Mouse (Mus musculus) lung, postnatal 25 days (tissue): ENCODE data around the gene Ift122.

ENCODE experiments used
- DNase-seq: peaks from one replicate; pipeline ENCODE4 v3.0.0; 2022; ENCODE audit warnings: low spot score

Ift122 gene

GRCm38 (mm10) chr6:115959151-115959691, 106.0 kb downstream of the Ift122 start:
- peak; percentile 90 for DNase-seq

DNA sequence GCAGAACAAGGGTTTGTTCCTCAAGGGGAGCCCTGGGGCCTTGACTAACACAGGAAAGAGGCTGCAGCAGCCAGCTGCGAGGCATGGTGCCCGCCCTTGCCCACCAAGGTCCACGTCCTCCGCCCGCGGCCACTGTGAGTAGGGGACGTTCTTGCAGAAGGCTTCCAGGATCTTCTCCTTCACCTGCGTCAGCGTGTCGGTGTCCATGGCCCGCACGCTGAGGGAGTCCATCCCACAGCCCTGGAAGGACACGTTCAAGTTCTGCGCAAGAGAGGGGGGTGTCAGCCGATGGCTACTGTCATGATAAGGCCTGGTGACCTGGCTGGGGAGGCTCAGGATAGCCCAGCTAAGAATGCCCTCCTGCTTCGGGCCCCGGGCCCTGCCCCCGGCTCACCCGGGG, 107.1 kb downstream of the Ift122 start:
- DNase-seq: no peak

DNA sequence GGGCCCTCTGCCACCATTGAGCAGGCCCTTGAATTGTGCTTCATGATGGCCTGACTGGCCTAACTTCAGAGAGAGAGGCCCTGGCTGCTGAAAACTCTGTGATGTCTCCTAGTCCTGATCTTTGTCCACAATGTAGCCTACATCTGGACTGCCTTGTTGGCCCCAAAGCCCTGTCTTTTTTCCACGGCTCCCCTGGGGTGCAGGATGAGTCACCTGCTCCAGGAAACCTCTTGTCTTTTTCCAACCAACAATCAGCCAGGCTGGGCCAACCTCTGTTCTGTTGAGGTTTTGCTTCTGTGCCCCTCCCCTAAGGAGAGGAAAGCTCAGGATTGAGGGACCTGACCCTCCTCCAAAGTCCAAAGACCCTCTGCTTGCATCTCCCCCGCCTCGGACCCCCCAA, 108.5 kb downstream of the Ift122 start:
- DNase-seq: no peak

- DNase-seq: no peak
Measured at GRCm38 (mm10) chr6:115962439-115963085, 109.3 kb downstream of the Ift122 start.

DNA sequence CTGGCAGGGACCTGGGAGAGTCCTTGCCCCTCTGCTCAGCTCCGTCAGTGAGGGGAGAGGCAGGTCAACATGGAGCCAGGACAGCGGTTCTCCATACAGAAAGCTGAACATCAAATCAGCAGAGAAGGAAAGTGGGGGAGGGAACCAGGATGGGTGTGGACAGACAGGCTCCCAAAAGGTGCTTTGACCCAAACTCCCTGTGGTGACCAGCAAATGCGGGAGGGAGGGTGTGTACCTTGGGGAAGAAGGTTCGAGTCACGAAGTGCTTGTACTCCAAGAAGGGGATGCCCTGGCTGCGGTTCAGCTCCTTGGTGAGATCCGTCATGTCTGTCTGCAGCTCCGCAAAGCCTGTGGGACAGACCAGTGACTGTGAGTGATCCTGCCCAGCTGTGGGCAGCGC, 110.4 kb downstream of the Ift122 start:
- DNase-seq: no peak

GRCm38 (mm10) chr6:115966227-115966966, 113.1 kb downstream of the Ift122 start:
- DNase-seq: no peak

DNA sequence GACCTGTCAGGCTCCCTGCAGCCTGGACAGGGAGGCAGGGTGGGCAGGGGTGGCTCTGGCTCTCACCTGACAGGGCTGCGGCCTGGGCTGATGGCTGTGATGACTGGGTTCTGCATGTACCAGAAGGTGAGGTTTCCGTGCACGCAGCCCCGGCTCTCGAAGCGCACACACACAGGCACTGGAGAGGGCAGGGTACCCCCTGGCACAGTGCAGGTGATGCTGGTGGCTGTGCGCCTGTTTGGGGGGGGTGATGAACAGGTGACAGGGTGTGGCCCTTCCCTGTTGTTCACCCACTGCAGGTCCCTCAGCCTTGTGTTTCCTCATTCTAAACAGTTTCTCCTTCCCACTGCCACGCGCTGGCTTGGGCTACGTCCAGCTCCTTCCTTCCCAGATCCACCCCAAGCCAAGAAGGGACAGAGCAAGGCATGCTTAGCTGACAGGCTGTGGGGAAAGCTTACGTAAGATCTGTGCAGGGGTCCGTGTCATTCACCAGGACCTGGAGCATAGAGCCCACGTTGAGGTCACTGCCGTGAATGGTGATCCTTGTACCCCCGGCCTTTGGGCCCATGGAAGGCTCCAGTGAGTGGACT, 114.1 kb downstream of the Ift122 start:
- no peak for DNase-seq

DNA sequence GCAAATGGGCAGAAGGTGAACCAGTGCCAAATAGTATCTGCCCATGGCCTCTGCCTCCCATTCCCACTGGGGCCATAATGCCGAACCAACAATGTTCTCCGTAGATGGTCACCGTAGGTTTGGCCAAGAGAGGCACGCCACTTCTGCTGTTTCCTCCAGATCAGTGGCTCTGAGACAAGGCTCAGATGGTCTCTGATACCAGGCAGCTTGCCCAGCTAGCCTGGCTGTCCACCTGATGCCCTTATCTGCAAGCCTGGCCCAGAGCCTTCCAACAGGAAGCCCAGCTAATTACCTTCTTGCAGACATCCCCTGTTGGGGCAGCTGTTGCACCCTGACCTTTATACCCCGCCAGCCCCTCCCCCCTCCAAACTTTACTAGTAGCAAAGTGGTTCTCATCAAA, 114.8 kb downstream of the Ift122 start:
- no peak for DNase-seq

DNA sequence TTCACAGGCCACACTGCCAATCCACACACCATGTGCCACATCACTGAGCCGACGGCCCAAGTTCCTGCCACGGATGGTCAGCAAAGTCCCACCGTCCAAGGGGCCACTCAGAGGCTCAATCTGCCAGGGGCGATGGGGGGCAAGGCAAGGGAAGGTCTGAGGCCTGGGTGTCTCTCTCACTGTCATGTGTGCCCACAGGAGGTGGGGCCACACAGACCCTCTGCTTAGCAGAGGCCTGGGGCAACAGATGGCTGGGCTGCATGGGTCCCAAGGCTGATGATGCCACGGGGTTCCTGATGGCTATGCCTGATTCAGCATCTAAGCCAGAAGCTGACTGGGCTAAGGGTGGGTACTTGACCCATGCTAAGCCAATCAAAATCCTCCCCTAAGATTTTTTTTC, 115.4 kb downstream of the Ift122 start:
- no peak for DNase-seq

DNA sequence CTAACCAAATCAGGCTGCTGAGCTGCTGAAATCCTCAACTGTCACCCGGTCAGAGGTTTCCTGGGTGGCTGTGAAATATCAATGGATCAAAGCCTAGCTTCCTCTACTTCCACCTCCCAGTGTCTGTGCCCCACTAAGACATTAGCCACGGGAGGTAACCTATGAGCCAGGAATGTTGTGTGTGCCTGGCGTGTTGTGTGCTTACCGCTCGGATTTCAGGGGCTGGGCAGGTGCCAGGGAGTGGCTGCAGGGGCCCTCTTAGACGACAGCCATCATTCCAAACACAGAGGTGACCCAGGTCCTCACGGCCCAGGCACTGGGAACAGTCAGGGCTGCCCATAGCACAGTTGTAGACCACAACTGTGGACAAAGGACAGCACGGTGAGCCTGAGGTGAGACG, 115.8 kb downstream of the Ift122 start:
- no peak for DNase-seq

GRCm38 (mm10) chr6:115969952-115970351, 116.7 kb downstream of the Ift122 start:
- DNase-seq: no peak

DNA sequence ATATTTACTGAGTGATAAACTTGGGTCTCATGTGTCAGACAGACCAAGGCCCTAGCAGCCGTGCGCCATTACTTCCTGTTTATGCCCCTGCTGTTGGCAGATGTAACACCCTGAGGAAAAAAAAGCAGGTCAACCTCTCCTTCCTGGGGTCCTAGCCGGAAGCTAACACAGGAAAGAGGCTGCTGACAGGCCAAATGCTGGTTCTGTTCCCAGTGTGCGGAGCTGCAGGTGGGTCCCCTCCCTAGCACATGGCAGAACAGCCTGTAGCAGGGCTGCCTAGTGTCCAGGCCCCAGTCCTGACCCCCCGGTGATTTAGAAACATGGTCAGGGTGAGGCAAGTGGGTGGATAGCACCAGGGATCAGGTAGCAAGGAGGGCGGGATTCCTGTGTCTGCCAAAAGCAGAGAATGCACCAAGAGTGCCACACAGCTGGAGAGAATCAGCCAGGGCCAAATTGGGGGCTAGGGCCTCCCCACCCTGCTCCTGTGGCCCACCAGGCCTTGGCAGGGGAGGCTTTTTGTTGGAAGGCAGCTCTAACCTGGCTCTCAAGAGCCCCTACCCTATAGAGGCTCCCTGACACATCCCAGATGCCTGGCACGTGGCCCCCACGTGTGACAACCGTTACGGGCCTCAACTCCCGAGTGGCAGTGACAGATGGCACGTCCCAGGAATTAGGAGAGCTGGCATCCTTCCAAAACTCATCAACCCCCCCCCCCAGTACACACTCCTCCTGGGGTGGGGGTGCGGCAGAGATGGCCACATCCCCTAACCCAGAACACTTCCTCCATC, 118.2 kb downstream of the Ift122 start:
- DNase-seq: peak; percentile 70

GRCm38 (mm10) chr6:115972083-115972764, 119.0 kb downstream of the Ift122 start:
- DNase-seq: no peak

- DNase-seq: no peak
Measured at GRCm38 (mm10) chr6:115973139-115973875, 120.0 kb downstream of the Ift122 start.

DNA sequence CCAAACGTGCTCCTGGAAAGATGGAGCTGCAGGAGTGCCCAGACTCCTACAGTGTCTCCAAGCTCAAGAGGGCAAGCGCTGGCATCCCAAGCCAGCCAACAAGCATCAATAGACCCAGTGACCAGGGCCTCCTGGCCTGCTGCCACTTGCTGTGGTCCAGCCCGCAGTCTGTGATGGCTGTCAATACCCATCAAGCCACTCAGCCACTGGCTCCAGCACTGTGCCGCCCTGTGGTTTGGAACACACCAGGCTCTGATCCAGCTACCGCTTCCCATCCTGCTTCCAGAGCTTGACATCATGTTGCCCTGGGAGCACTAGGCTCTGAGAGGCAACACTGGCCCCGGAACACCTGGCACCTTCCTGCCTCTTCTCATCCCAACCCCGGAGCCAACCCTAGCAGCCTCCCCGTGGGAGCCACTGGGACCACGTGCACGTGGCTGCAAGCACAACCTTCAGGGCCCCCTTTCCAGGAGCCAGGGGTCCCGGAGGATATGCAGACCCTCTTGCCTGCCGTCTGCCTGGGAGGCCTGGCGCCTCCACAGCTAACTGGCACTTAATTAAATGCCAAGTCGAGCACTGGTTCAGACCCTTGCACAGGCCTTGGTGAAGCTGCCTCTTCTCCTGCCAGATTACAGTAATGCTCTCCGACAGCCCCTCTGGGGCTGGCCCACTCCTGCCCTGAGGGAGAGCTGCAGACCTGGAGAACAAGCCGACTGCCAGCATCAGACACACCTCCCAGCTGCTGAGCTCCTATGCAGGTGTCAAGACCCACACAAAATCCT, 120.8 kb downstream of the Ift122 start:
- DNase-seq: no peak

DNA sequence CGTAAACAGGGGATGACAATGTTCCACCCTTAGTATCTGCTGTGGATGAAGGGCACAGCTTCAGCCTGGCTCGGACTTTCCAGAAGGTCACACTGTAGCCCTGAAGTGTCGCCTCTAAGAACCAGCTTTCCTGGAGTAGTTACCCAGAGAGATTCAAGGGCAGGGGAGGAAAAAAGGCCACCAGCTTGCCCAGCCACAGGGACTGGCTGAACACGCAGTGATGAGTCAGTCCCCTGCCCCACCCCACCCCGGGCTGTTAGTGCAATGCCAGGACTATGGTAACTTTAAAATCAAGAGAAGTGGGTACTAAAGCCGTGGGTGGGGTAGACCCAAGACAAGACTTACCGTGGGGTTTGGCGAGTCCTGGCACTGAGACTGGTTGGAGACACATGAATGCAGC, 122.3 kb downstream of the Ift122 start:
- no peak for DNase-seq
